Mouse (Mus musculus) splenic B cell, adult 2 months (primary cell): ENCODE results near the gene Pappa.

Source experiments
- DNase-seq: peaks from one replicate; pipeline ENCODE4 v3.0.0-alpha.2; 2011; ENCODE audit warnings: low read depth, low spot score
- H3K27me3 ChIP-seq: 2 replicates; pipeline ENCODE4 v1.6.1; 2012; ENCODE audit warnings: mild to moderate bottlenecking, low read length, moderate library complexity, mixed read lengths; ENCODE audit not compliant: control insufficient read depth, poor library complexity, insufficient read depth, severe bottlenecking
- H3K36me3 ChIP-seq: 2 replicates; pipeline ENCODE4 v1.6.1; 2012; ENCODE audit warnings: mild to moderate bottlenecking, low read length, moderate library complexity, mixed read lengths; ENCODE audit not compliant: control insufficient read depth, poor library complexity, insufficient read depth, severe bottlenecking

Gene Pappa

DNA sequence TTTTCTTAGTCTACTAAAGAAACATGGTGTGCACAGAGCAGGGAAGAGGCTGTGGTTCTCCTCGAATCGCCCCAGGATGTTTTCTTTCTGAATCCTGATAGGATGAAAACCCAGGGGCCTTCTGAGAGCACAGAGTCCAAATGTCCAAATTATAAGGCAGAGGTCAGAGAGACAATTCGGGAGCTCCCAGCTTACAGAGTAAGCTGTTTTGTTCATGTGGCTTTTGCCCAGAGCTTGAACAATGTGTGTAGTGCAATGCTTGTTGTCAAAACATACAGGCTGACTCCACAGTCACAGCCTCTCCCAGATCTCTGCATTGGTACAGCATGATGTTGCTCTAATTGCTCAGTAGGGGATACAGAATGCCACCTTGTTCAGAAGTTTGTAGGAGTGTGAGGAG lies 178.7 kb downstream of the Pappa start:
- Histone ChIP-seq H3K27me3 (no peaks in the 10 kb centered on the region), H3K36me3 (no peaks in the 10 kb centered on the region)
- no peak for DNase-seq

- no peak for DNase-seq
- H3K36me3 ChIP-seq = no peaks in the 10 kb centered on the region
- no peaks in the 10 kb centered on the region for H3K27me3 ChIP-seq
These were observed 194.0 kb downstream of the Pappa start for GRCm38 (mm10) chr4:65317877-65318525.

DNA sequence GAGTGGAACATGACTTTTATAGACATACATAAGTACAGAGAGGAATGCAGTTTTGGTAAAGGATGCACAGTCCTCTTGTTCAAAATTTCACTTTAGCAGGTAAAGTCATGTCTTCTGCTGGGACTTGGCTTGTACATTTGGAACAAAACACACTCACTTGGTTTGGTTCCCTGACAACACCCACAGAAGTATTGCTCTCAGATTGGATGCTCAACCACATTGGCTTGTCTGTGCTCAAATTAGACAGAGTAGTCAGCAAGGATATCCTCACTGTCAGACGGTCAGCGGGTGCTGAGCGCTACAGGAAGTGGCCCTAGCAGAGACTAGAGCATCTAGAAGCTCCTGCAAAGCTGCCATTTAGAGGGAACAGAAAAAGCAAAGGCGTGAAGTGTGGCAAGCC lies 197.4 kb downstream of the Pappa start:
- no peaks in the 10 kb centered on the region for H3K36me3 ChIP-seq
- no peaks in the 10 kb centered on the region for H3K27me3 ChIP-seq
- no peak for DNase-seq

- Histone ChIP-seq H3K36me3 (no peaks in the 10 kb centered on the region), H3K27me3 (no peaks in the 10 kb centered on the region)
- DNase-seq = no peak
These were observed 198.0 kb downstream of the Pappa start for GRCm38 (mm10) chr4:65321959-65322358.

DNA sequence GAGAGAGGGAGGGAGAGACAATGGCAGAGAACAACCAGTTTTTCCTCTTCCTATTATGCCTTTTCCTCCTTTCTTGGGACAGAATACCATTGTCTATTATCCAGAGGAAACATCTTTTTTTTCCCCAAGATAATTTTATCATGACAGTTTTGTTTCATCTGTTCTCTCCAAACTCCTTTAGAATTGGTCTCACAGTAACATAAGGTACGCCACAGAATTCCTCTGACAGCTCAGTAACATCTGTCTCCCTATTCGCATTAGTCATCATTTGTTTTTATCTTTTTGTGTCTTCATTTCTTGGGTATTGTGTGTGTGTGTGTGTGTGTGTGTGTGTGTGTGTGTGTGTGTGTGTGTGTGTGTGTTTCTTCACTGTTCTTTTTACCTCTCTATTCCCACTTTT lies 201.8 kb downstream of the Pappa start:
- H3K27me3 ChIP-seq = no peaks in the 10 kb centered on the region
- DNase-seq = no peak

DNA sequence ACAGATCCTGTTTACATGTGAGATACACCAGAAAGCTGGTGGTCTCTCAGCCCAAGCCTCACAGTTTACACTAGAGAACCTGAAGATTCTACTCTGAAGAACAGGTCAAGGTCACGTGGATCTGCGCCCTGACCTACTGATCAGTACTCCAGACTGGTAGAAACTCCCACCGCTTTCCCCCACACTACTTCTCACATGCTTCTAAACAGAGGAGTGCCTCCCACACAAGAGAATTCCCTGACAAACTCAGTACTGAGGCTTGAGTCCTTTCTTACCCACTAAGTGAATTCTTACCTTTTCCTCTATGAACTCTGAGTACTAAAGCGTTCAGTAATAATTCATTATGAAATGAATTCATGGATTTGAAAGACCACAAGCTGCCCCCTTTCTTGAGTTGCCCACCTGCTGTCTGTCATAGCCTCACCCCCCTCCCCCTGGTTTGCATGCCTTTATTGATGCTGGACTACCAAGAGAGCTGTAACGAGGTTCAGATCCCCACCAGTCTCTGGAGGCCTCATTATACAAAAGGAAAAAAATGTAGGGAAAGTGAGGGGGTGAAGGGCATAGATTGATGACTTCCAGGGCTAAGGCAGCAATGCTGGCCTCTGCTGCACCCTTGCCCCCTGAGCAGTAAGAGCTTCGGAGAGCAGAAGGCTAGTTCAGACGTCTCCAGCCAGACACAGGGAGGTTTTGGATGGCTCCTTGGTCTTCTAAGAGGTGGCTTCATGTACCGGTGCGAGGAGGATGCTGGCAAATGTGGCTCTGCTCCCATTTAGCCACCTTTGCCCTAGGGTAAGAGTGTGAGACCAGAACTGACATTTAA lies 204.7 kb downstream of the Pappa start:
- DNase-seq = no peak
- no peaks in the 10 kb centered on the region for H3K36me3 ChIP-seq
- H3K27me3 ChIP-seq = no peaks in the 10 kb centered on the region

More for the DNA sequence above, 201.8 kb downstream of the Pappa start:
- no peaks in the 10 kb centered on the region for H3K36me3 ChIP-seq

- no peaks in the 10 kb centered on the region for H3K27me3 ChIP-seq
- DNase-seq = no peak
- H3K36me3 ChIP-seq = no peaks in the 10 kb centered on the region
These were observed 209.7 kb downstream of the Pappa start for GRCm38 (mm10) chr4:65333718-65334117.

GRCm38 (mm10) chr4:65341766-65342165 lies 217.8 kb downstream of the Pappa start:
- no peaks in the 10 kb centered on the region for H3K27me3 ChIP-seq
- no peak for DNase-seq
- H3K36me3 ChIP-seq = no peaks in the 10 kb centered on the region

DNA sequence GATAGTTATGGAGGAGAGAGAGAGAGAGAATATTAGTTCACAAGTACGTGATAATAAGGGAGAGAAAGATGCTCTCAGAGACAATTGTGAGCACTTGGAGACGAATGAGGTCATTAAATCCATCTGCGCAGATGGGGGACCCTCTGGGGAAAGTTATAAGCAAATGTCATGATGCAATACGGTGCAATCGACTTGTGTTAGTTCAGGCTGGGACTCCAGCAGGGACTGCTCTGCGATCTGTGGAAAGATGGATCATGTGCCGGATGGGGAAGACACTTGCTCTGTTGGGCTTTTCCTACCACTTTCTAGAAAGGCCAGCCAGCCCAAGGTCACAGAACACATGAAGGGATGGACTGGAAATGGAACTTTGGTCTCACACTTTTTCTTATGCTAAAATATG lies 226.5 kb downstream of the Pappa start:
- Histone ChIP-seq H3K36me3 (no peaks in the 10 kb centered on the region), H3K27me3 (no peaks in the 10 kb centered on the region)
- DNase-seq = no peak

DNA sequence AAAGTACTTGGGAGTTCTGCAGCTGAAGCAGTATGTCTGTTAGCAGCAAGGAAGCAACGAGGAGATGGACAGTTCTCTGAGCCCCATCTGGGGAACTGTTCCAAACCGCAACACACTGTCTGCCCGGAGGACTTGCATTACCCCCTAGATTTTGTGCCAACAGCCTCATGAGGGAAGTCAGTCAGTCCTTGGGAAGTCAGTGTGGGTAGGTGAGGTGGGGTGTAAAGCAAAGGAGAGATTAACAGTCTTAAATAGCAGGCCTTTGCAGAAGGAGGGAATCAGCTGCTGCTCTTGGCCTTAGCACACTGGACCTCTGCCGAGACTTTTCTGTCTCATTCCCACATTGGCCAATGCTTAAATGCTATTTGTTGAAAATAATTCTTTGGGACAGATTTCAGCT lies 230.6 kb downstream of the Pappa start:
- Histone ChIP-seq H3K36me3 (no peaks in the 10 kb centered on the region), H3K27me3 (no peaks in the 10 kb centered on the region)
- no peak for DNase-seq

GRCm38 (mm10) chr4:65367135-65367534 lies 243.2 kb downstream of the Pappa start:
- no peak for DNase-seq
- Histone ChIP-seq H3K27me3 (no peaks in the 10 kb centered on the region), H3K36me3 (no peaks in the 10 kb centered on the region)

DNA sequence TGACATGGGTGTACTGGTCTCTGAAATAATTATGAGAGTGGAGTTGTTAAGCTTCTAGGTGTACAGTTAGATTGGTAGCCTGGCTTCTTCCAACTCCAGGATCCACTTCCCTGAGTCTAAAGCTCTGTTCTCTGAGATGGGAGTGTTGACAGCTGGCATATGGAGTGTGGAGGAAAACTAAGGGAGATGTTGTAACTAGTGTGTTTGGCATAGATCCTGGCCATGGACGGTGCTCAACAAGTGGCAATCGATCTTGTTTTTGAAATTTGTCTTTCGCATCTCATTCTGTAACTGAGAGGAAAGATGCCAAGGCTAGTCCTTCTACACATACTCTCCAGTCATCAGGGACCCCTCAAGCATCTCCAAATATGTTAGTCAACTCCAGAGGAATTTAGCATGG lies 248.8 kb downstream of the Pappa start:
- Histone ChIP-seq H3K36me3 (no peaks in the 10 kb centered on the region), H3K27me3 (no peaks in the 10 kb centered on the region)
- DNase-seq = no peak

DNA sequence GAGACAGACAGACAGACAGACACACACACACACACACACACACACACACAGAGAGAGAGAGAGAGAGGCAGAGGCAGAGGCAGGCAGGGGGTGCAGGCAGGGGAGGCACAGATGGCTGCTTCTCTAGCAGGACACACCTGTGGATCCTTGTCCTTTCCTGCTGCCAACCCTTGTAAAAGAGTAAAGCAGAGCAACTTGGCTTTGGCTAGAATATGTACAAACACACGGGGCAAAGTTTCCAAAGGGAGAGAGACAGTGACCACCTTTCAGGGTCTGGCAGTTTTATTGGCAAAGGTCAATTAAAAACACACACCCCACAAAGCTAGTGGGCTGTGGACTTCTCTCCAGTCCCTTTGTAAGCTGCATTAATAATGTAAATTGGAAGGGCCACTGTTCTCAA lies 249.9 kb downstream of the Pappa start:
- Histone ChIP-seq H3K27me3 (no peaks in the 10 kb centered on the region), H3K36me3 (no peaks in the 10 kb centered on the region)
- no peak for DNase-seq

- Histone ChIP-seq H3K36me3 (no peaks in the 10 kb centered on the region), H3K27me3 (no peaks in the 10 kb centered on the region)
- DNase-seq = no peak
These were observed 252.6 kb downstream of the Pappa start for GRCm38 (mm10) chr4:65376571-65376970.

- Histone ChIP-seq H3K36me3 (no peaks in the 10 kb centered on the region), H3K27me3 (no peaks in the 10 kb centered on the region)
- DNase-seq = no peak
These were observed 255.5 kb downstream of the Pappa start for GRCm38 (mm10) chr4:65379461-65379860.
